Mouse (Mus musculus) embryo, embryonic 9.5 days (tissue): ENCODE data around the gene Ndufs7.

Experiments
- DNase-seq: peaks from one replicate; pipeline ENCODE4 v3.0.0-alpha.2; 2017; ENCODE audit errors: extremely low spot score

Gene Ndufs7

GRCm38 (mm10) chr10:80262169-80262568 lies 13.2 kb downstream of the Ndufs7 start:
- DNase-seq, result no peak

GRCm38 (mm10) chr10:80262776-80263365 lies 13.9 kb downstream of the Ndufs7 start:
- DNase-seq, result no peak

GRCm38 (mm10) chr10:80264341-80265148 lies 15.6 kb downstream of the Ndufs7 start:
- DNase-seq, result peak; percentile 94

- DNase-seq, result no peak
Observed at GRCm38 (mm10) chr10:80265149-80265486, 16.2 kb downstream of the Ndufs7 start.

- DNase-seq, result no peak
Observed at GRCm38 (mm10) chr10:80270099-80270498, 21.2 kb downstream of the Ndufs7 start.

GRCm38 (mm10) chr10:80270734-80271181 lies 21.8 kb downstream of the Ndufs7 start:
- DNase-seq, result no peak

GRCm38 (mm10) chr10:80271186-80271843 lies 22.4 kb downstream of the Ndufs7 start:
- DNase-seq, result no peak

GRCm38 (mm10) chr10:80271870-80272585 lies 23.1 kb downstream of the Ndufs7 start:
- DNase-seq, result no peak

GRCm38 (mm10) chr10:80273847-80274246 lies 24.9 kb downstream of the Ndufs7 start:
- no peak for DNase-seq

- DNase-seq, result no peak
Observed at GRCm38 (mm10) chr10:80276238-80276637, 27.3 kb downstream of the Ndufs7 start.

- DNase-seq, result no peak
Observed at GRCm38 (mm10) chr10:80278390-80278789, 29.5 kb downstream of the Ndufs7 start.

- DNase-seq, result no peak
Observed at GRCm38 (mm10) chr10:80279273-80279672, 30.4 kb downstream of the Ndufs7 start.

GRCm38 (mm10) chr10:80281304-80281703 lies 32.4 kb downstream of the Ndufs7 start:
- DNase-seq, result no peak

GRCm38 (mm10) chr10:80281921-80282371 lies 33.0 kb downstream of the Ndufs7 start:
- no peak for DNase-seq

GRCm38 (mm10) chr10:80282481-80283441 lies 33.8 kb downstream of the Ndufs7 start:
- DNase-seq, result no peak

- DNase-seq, result no peak
Observed at GRCm38 (mm10) chr10:80285222-80286070, 36.5 kb downstream of the Ndufs7 start.

GRCm38 (mm10) chr10:80288097-80288496 lies 39.2 kb downstream of the Ndufs7 start:
- no peak for DNase-seq

- DNase-seq, result no peak
Observed at GRCm38 (mm10) chr10:80288657-80289056, 39.7 kb downstream of the Ndufs7 start.

GRCm38 (mm10) chr10:80292251-80293146 lies 43.6 kb downstream of the Ndufs7 start, which contains the start of gene Rps15:
Rps15 (plus strand) TSS chr10:80292453.
- peak; percentile 94 for DNase-seq
